Mouse (Mus musculus) heart, adult 2 months (tissue): Measurements from ENCODE around the gene D630045J12Rik.

Experiments
- CTCF ChIP-seq: fragments of 200-600 bp; IDR thresholded peaks from 2 replicates; pipeline ENCODE4 v1.8.1; 2022; ENCODE audit warnings: antibody characterized with exemption, mild to moderate bottlenecking, moderate library complexity
- EP300 ChIP-seq: fragments of 200-500 bp; IDR thresholded peaks from 2 replicates; pipeline ENCODE4 v1.6.1; 2011; ENCODE audit warnings: low read depth, low read length, control low read depth; ENCODE audit not compliant: insufficient read depth
- POLR2A ChIP-seq: fragments of 200-500 bp; IDR thresholded peaks from 2 replicates; pipeline ENCODE4 v1.6.1; 2011; ENCODE audit warnings: mild to moderate bottlenecking, low read depth, low read length, control low read depth; ENCODE audit not compliant: insufficient read depth

DNA sequence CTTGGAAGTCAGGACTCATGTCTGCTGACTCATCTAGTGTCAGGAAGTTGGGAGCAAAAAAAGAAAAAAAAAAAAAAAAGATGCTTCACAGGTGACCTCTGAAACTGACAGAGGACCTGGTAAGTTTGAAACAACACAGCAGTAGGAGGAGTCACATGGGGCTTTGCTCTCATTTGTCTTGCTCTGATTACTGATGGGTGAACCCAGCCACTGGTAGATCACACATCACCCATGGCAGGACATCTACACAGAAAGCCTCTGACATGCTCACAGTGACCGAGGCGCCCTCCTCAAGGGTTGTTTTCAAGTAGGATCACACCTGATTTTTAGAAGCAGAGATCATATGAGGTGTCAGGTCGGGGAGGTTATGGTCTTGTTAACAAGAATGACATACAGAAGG lies 128.3 kb downstream of the D630045J12Rik start:
- TF ChIP-seq CTCF, result no peak
- no peak for TF ChIP-seq EP300
- TF ChIP-seq POLR2A, result no peak
